Mouse (Mus musculus) embryo, embryonic 10 days (tissue): Measurements from ENCODE around the gene Ntf3.

ENCODE experiments used
- DNase-seq: peaks from one replicate; pipeline ENCODE4 v3.0.0-alpha.2; 2015; ENCODE audit warnings: low spot score

The Ntf3 gene

DNA sequence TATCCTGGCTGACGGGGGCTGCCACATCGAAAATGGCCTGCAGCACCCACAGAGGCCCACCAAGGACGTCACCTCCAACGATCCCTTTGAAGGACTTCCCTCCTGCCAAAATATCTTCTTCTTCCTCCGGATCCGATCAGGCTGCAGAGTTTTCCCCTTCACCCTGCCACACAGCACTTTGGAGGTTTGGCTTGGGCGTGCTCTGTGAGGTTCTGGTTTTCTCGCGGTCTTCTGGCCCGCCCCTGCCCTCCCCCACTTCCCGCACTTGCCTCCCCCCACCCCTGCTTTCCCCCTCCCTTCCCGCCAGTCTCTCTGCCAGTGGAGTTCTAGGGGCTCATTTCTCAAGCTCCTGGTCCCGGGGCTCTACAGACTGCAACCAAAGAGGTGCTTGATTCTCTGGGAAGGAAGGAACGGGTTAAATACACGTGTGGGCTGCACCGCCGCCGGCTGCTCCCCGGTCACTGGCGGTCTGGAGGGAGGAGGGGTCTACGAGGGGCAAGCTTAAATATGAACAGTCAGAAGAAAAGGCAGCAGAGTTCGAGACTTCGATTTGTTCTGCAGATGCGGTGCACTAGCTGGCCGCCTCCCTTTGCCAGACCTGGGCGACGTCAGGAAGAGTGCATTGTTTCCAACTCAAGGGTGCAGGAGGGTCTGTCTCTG lies at the start of gene Ntf3:
Gene Ntf3, minus strand, starts transcription at position 363 of the 660 bp plus-strand sequence.
- DNase-seq, result peak; percentile 69

DNA sequence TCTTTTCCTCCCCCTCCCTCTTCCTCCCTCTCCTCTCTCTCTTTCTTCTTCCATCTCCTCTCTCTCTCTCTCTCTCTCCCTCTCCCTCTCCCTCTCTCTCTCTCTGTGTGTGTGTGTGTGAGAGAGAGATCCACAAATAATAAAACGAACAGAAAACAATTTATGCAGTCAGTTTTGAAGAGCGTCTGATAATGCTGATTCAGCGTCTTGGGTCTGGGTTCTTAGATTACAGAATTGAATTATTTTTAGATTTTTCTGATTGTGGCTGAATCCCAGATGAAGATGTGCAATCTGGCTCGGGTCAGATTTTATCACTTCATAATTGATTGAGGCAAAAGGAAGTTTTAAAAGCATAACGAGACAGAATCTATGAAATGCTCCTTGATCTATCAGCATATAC lies 46.6 kb upstream of the Ntf3 start:
- no peak for DNase-seq

- no peak for DNase-seq
Observed at GRCm38 (mm10) chr6:126203366-126203765, 36.7 kb upstream of the Ntf3 start.

DNA sequence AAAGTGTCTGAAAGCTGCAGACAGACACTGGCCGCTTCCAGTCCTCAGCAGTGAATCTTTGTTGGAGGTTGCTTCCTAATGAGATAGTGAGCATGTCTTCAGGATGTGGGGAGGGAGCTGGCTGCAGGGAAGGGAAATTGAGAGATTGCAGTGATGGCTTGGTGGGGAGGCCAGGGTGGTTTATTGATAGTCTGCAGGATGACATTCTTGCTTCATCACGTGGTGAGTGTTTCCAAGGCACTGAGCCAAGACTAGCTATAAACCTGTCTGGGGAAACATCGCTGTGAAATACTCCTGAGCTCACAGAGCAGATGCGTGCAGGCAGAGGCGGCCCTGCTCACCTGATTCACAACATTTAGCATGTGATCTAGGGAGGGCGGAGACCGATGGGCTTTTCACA lies 36.2 kb upstream of the Ntf3 start:
- peak; percentile 8 for DNase-seq

DNA sequence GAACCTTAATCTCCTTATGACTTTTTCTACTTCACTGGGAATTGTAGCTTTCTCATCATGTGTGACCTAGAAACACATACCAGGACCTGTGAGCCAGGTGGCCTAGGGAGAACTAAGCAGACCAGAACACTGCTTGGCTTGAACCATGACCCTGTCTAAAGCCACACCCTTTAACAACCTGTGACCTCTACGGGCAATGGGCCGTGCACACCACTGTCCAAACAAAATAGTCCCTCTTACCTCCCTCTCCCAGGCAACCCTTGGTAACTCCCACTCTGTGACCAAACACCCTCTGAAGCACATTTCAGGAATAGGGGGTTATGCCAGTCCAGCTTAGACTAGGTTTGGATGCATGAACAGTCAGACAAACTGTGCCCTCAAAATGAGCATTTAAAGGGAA lies 35.0 kb upstream of the Ntf3 start:
- no peak for DNase-seq

GRCm38 (mm10) chr6:126199916-126200315 lies 33.2 kb upstream of the Ntf3 start:
- DNase-seq, result no peak

GRCm38 (mm10) chr6:126194760-126195159 lies 28.1 kb upstream of the Ntf3 start:
- no peak for DNase-seq

- DNase-seq, result no peak
Observed at GRCm38 (mm10) chr6:126190218-126190871, 23.6 kb upstream of the Ntf3 start.

DNA sequence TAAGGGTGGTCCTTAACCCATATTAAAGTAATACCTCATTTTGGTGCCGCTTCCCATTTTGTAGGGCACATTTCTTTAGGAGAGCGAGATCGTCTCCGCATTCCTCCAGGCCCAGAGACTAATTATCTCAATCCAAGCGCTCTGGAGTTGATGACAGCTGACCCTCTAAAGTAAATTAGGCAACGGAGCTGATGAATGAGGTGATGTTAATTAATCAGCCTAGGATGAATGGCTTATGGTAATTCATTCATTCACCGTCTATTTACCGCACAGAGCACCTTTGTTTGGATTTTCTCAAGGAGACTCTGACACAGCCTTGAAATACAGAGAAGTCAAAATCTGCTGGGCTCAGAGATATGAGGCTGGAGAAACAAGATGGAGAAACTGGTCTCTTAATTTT lies 20.7 kb upstream of the Ntf3 start:
- DNase-seq, result no peak

GRCm38 (mm10) chr6:126186116-126186515 lies 19.4 kb upstream of the Ntf3 start:
- DNase-seq, result no peak

DNA sequence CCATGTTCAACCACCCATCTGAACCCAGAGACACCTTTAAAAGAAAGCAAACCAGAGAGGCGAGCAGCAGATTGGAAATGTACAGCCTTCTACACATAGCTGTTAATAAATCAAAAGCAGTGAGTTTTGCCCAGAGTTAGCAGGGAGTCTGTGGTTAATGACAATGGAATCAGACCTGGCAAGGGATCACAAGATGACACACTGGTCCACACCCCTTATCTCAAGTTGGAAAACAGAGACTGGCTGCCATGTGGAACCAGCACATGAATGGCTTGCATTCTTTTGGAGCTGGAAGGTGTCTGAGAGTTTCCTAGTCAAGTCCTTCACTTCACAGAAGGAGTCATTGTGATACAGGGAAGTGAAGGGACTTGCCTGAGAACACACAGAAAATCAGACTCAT lies 5.4 kb upstream of the Ntf3 start:
- no peak for DNase-seq

- no peak for DNase-seq
Observed at GRCm38 (mm10) chr6:126170772-126171171, 4.1 kb upstream of the Ntf3 start.

GRCm38 (mm10) chr6:126167731-126168130 lies 1.0 kb upstream of the Ntf3 start:
- peak; percentile 75 for DNase-seq

DNA sequence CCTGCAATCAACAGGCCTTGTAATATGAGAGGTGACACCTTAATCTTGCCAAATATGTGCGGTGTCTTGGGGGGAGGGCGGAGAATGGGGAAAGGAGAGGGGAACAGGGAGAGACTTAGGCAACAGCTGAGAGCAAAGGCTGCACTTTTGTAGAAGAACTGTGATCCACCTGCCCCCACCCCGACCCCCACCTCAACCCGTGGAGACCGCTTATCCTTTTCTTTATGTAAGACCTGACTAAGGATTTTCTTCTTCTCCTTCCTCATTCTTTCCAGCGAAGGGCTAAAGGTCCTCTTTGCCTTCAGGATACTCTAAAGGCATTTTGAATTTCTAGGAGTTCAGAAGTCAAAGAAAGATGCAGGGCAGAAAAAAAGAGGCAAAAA lies 489 bp upstream of the Ntf3 start:
- no peak for DNase-seq

DNA sequence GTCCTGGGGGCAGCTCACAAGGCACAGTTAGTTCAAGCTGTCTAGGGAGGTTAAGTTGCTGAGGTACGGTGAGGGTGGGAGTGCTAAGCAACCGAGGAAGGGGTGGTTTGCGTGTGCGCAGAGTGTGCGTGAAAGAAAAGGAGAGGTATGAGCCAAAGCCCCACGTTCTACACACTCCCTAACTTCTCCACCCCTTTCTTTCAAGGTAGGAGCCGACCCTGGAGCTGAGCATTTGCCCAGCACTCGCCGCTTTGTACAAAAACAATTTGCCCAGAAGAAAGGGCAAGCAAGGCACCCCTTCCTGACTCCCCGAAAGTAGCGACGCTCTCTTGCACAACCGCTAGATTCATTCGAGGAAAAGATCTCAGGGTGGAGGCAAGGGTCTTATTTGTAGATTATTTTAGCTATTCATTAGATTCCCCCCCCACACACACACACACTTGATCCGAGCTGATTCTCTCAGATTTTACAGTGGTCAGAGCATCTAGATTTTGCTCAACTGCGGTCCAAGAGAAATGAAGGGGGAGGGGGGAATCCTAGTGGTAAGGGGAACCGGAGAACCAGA lies 1.0 kb downstream of the Ntf3 start:
- DNase-seq, result peak; percentile 24

DNA sequence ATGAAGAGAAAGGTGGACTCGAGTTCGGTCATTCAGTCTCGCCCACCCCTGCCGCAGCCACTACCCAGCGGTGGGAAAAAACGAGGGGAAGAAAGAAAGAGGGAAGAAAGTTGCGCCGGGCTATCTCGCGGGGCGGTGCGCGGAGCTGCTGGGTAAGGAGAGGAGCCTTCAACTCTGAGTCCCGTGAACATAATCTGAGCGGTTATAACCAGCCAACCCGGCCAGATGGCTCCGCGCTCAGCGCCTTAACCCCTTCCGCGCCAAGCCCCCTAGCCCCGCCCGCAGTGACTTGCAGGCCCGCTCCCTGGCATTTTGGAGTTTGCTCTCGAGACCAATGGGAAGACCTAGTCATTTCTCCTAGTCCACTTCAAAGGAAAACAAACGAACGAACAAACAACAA lies 1.9 kb downstream of the Ntf3 start:
- peak; percentile 80 for DNase-seq

GRCm38 (mm10) chr6:126163861-126164755 lies 2.6 kb downstream of the Ntf3 start:
- DNase-seq, result peak; percentile 32

- DNase-seq, result peak; percentile 84
Observed at GRCm38 (mm10) chr6:126163181-126163621, 3.5 kb downstream of the Ntf3 start.

DNA sequence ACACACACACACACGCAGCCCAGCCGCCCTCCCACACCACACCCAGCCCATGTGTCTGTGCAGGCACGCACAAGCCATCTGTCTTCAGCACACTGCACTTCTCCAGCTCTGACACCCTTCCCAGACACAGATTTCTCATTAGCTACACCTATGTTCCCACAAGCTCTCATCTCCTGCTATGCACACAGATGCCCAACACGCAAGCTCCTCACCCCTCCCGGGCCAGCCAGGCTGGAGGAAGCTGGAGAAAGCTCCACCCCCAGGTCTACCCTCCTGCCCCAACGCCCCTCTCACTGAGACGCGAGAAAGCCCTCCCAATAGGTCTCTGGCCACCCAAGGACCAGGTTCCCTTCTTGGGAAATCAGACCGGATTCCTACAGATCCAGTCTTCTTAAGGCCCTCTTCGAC lies 4.4 kb downstream of the Ntf3 start:
- DNase-seq, result peak; percentile 64

GRCm38 (mm10) chr6:126161571-126162340 lies 5.0 kb downstream of the Ntf3 start:
- DNase-seq, result no peak

DNA sequence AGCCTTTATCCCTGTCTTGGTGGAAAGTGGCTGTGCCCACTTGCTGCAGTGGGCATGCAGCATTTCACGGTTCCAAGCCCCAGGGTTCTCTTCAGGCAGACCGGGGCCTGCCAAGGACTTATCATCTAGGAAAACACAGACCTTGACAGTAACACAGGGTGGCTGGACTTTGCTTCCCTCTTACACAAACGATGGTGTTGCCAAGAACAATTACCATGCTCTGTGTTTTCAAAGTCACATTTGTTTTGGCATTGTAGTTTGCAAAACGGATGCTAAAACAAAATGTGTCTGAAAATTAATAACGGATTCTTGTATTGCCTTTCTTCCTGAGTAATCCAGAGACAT lies 6.7 kb downstream of the Ntf3 start:
- no peak for DNase-seq
